Mouse (Mus musculus): ENCODE measurements around the gene Ppard. TPM values are rescaled to one million over a fixed set of nuclear protein-coding genes. Genes with fewer than 3 reads are reported as not detected.

The Ppard gene
- polyA plus RNA-seq, 1 experiment from 2014 or later: 30.9 TPM

DNA sequence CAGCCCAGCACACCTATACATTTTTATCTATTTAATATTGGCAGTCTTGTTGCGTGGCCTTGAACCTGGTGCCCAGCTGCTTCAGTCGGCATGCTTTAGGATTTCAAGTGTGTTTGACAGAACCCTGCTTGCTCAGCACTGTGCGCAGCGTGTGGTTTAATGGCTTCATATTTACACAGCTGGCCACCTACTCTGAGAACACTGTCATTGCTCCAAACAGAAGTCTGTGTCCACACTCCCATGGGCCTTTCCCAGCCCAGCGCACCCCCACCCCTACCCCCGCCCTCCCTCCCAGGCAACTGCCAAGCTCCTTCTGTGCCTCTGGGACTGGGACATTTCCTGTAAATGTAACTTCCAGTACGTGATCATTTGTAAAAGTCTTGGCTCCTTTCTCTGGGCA lies 20.7 kb downstream of the Ppard start:
- CTCF ChIA-PET: no interaction called here
- in situ Hi-C loops (cut with MboI; ENCODE audit: low pct_unique_long_range_greater_than_20kb): no loop called here
- no peak for ATAC-seq
- POLR2A ChIA-PET: no interaction called here
- H3K27me3 ChIP-seq: no peaks in the 10 kb centered on the region
- no peak for TF ChIP-seq CTCF (IDR thresholded peaks at IDR 0.05)
- DNase-seq (ENCODE audit: low read depth, low spot score): no peak

DNA sequence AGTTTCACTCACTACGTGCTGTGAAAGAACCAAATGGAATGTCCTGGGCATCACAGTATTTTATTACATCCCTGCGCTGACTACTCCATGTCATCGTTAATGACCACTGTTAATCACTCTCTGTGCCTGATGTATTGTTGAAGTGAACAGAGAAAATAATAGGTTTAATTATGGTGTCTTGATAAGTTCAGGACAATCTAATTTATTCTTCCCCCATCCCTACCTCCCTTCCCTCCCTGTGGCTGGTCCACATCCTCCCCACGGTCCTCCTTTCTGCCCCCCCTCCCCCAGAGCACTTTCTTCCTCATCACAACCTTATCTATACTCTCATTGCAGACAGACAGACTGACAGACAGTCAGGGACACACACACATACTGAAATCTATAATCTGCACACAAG lies 22.3 kb downstream of the Ppard start:
- in situ Hi-C loops (cut with MboI; ENCODE audit: low pct_unique_long_range_greater_than_20kb): no loop called here
- no peak for TF ChIP-seq CTCF (IDR thresholded peaks at IDR 0.05)
- DNase-seq (ENCODE audit: low read depth, low spot score) (no peak), ATAC-seq (no peak)
- ChIA-PET POLR2A (interaction anchor here (0.7 to 0.8 kb wide), 2 partner anchors 19 to 1747 kb away, joined by 9 to 10 read pairs; no protein-coding TSS in a partner anchor), CTCF (interaction anchor here (0.9 to 1.3 kb wide), 2 partner anchors 23 to 46 kb away, joined by 3 read pairs; partner anchors contain the start of gene Ppard)
- H3K27me3 ChIP-seq: no peaks in the 10 kb centered on the region

DNA sequence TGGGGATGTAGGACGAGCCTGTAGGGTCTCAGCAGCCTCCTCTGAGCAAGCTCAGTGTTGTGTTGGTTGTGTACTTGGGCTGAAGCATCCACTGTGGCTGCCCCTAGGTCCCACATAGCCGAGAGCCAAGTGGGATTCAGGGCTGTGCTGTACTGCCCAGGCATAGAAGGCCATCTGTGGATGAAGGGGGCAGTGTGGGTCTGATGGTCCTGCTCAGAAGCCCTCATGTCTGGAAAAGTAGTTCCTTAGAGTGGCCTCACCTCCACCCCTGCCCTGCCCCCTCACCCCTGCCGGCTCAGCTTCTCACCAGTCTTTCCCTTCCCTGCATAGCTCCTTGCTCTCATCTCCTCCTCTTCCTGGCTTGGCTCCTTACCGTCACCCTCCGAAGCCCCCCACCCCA lies 23.2 kb downstream of the Ppard start:
- DNase-seq (ENCODE audit: low read depth, low spot score) (no peak), ATAC-seq (no peak)
- in situ Hi-C loops (cut with MboI; ENCODE audit: low pct_unique_long_range_greater_than_20kb): no loop called here
- TF ChIP-seq CTCF (IDR thresholded peaks at IDR 0.05): no peak
- POLR2A ChIA-PET: interaction anchor here (0.8 kb wide), 1 partner anchor 18 kb away, joined by 9 read pairs; no protein-coding TSS in a partner anchor
- H3K27me3 ChIP-seq: no peaks in the 10 kb centered on the region
- CTCF ChIA-PET: interaction anchor here (0.9 to 1.3 kb wide), 2 partner anchors 23 to 45 kb away, joined by 3 read pairs; partner anchors contain the start of gene Ppard

DNA sequence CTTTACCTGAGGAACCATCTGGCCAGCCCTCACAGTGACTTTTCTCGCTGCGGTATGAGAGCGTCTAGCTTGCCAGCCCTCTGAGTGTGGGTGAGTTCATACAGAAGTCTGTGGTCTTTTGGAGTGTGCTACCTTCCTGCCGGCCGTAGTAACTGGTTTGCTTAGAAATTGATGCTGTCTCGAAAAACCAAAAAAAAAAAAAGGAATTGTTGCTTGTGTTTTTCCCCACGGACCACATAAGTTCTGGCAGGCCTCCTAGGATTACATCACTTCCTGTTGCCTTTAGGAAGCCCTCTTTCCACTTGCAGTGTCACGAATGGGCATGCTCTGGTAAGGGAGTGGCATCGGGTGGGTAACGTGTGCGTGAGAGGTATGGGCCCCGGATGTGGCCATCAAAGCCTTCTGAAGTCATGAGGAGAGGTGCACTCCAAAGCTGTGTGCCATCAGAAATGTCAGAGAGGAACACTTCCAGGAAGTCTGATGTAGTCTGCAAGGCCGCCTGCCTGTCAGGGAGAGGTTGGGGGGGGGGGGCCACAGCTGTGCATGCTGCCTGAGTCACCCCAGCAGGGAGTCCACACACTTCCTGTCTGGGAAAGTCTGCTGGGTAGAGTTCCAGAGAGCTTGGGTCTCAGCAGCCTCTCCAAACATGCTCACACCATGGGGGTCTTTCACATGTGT lies 24.3 kb downstream of the Ppard start:
- in situ Hi-C loops (cut with MboI; ENCODE audit: low pct_unique_long_range_greater_than_20kb): no loop called here

DNA sequence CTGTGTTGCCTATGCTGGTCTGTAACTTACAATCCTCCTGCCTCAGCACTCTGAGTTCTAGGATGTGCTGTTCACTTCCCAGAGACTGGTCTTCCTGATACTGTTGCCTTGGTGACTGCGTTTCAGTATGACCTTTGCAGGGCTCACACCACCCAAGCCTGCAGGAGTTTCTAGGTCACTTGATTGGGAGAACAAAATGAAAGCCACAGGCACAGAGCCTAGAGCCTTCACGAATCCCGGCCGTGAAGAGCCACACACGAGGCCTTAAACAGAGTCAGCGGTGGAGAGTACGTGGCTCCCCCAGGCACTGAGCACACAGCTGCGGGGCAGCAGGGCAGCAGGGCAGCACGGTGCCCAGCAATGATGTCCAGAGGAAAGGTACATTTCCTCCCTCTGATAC lies 25.8 kb downstream of the Ppard start:
- no peaks in the 10 kb centered on the region for H3K27me3 ChIP-seq
- POLR2A ChIA-PET: no interaction called here
- no peak for ATAC-seq
- in situ Hi-C loops (cut with MboI; ENCODE audit: low pct_unique_long_range_greater_than_20kb): no loop called here
- CTCF ChIA-PET: no interaction called here
- no peak for DNase-seq (ENCODE audit: low read depth, low spot score)
- TF ChIP-seq CTCF (IDR thresholded peaks at IDR 0.05): no peak

More for the DNA sequence above, 24.3 kb downstream of the Ppard start:
- CTCF ChIA-PET: no interaction called here
- no peaks in the 10 kb centered on the region for H3K27me3 ChIP-seq
- ATAC-seq (peak; percentile 51), DNase-seq (ENCODE audit: low read depth, low spot score) (peak; percentile 62)
- POLR2A ChIA-PET: no interaction called here
- TF ChIP-seq CTCF (IDR thresholded peaks at IDR 0.05): no peak

DNA sequence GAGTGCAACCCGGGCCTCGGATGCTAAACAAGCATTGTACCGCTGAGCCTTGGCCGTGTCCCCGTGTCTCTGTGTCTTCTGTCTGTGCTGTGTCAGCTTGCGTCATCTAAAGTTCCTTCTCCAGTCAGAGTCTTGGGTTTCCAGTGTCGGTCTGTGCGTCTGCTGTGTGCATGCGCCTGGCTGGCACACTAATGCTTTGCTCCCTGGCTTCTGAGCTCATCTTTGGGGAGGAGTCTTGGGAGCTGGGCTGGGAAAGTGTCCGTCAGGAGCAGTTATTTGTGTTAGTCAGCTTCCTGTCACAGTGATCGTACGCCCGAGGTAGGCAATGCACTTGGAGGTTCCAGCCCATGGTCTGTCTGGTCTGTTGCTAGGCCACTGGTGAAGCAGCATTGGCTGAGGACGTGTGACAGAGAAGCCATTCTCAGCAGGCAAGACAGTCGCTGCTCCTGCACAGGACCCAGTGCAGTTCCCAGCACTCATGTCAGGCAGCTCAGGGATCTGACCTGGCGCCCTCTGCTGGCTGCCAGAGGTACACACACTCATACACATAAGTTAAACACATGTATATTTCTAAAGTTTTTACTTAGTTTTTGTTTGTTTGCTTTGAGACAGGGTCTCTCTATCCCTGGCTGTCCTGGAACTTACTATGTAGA lies 27.5 kb downstream of the Ppard start:
- DNase-seq (ENCODE audit: low read depth, low spot score) (no peak), ATAC-seq (no peak)
- in situ Hi-C loops (cut with MboI; ENCODE audit: low pct_unique_long_range_greater_than_20kb): no loop called here
- H3K27me3 ChIP-seq: no peaks in the 10 kb centered on the region
- CTCF ChIA-PET: interaction anchor here (1.0 to 2.7 kb wide), 6 partner anchors 9 to 34 kb away, joined by 3 to 13 read pairs (median 4); partner anchors contain the start of gene Ppard
- POLR2A ChIA-PET: no interaction called here
- TF ChIP-seq CTCF (IDR thresholded peaks at IDR 0.05): no peak

DNA sequence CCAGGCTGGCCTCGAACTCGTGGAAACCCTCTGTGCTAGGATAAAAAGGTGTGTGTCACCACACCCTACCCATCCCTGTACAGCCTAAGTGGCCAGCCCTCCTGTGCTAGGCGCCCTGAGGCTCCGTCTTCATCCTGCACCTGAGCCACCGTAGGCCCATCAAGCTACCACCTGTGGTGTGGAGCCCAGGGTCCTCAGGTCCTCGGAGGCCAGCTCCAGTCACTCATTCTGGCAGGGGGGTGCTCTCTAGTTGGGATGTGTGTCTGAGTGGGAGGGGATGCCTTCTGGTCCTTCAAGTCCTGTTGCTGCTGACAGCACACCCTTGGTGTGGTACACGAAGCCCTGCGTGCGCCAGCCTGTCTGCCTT lies 28.0 kb downstream of the Ppard start:
- ChIA-PET POLR2A (interaction anchor here (0.6 kb wide), 1 partner anchor 34 kb away, joined by 3 read pairs; no protein-coding TSS in a partner anchor), CTCF (interaction anchor here (1.0 to 2.7 kb wide), 4 partner anchors 9 to 34 kb away, joined by 3 to 13 read pairs (median 4); no protein-coding TSS in a partner anchor)
- in situ Hi-C loops (cut with MboI; ENCODE audit: low pct_unique_long_range_greater_than_20kb): no loop called here
- H3K27me3 ChIP-seq: no peaks in the 10 kb centered on the region
- DNase-seq (ENCODE audit: low read depth, low spot score): no peak
- ATAC-seq: no peak
- no peak for TF ChIP-seq CTCF (IDR thresholded peaks at IDR 0.05)

DNA sequence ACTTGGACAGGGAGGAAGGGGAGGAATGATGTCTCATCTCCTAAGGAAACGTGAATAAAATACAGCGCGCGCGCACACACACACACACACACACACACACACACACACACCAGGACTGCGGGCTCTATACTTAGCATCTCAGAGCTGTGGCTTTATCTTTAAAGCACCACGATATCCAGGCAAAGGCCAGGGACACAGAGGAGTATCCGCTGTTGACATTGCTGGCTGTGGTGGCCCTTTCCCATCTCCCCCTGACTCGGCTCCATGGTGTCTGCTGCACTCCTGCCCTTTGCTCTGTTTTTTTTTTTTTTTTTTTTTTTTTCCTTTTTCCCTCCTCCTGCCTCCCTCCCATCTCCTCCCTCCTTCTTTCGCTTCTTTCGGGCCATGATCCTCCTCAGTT lies 29.3 kb downstream of the Ppard start:
- in situ Hi-C loops (cut with MboI; ENCODE audit: low pct_unique_long_range_greater_than_20kb): no loop called here
- no peak for TF ChIP-seq CTCF (IDR thresholded peaks at IDR 0.05)
- H3K27me3 ChIP-seq: no peaks in the 10 kb centered on the region
- no peak for DNase-seq (ENCODE audit: low read depth, low spot score)
- ATAC-seq: no peak
- POLR2A ChIA-PET: no interaction called here
- CTCF ChIA-PET: no interaction called here

DNA sequence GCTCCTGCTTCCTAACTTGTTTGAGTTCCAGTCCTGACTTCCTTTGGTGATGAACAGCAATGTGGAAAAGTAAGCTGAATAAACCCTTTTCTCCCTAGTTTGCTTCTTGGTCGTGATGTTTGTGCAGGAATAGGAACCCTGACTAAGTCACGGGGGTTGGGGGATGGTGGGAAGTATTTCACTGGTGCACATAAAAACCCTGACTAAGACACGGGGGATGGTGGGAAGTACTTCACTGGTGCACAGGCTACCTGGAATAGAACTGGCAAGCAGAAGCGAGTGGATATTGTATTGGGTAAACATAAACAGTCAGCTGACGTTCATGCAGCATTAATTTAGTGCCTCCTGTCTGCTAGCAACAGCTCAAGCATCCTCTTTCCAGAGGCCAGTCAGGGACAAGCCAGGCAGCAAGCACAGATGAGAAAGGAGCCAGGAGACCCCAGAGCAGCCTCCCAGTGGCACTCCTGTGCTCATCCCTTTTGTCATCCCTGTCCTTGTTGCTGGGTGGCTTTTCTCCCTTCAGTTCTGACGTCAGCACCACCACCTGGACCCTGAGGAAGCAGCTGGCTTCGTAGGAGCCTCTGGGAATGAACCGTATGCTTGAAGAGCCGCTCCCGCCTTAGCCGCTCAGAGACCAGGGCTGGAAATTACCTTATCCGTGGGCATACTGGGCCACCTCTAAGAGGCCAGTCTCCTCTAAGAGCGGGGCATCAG lies 30.8 kb downstream of the Ppard start:
- DNase-seq (ENCODE audit: low read depth, low spot score) (no peak), ATAC-seq (no peak)
- ChIA-PET CTCF (interaction anchor here (1.2 to 1.4 kb wide), 2 partner anchors 10 to 37 kb away, joined by 4 read pairs; no protein-coding TSS in a partner anchor), POLR2A (interaction anchor here (0.6 kb wide), 1 partner anchor 14 kb away, joined by 3 read pairs; no protein-coding TSS in a partner anchor)
- H3K27me3 ChIP-seq: no peaks in the 10 kb centered on the region
- in situ Hi-C loops (cut with MboI; ENCODE audit: low pct_unique_long_range_greater_than_20kb): no loop called here
- no peak for TF ChIP-seq CTCF (IDR thresholded peaks at IDR 0.05)

DNA sequence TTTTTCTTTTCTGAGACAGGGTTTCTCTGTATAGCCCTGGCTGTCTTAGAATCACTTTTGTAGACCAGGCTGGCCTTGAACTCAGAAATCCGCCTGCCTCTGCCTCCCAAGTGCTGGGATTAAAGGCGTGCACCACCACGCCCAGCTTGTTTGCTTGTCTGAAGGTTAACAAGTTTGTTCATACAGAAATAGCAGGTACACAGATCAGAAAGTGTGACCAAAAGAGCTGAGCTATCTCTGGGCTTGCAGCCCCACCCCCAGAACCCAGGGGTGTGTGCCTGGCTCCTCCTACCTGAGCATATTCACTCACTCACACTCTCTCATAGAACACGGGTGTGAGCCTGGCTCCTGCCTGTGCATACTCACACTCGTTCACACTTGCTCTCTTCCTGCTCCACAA lies 34.8 kb downstream of the Ppard start:
- DNase-seq (ENCODE audit: low read depth, low spot score) (no peak), ATAC-seq (no peak)
- no peak for TF ChIP-seq CTCF (IDR thresholded peaks at IDR 0.05)
- POLR2A ChIA-PET: interaction anchor here (0.7 kb wide), 1 partner anchor 20 kb away, joined by 10 read pairs; no protein-coding TSS in a partner anchor
- in situ Hi-C loops (cut with MboI; ENCODE audit: low pct_unique_long_range_greater_than_20kb): no loop called here
- CTCF ChIA-PET: no interaction called here
- no peaks in the 10 kb centered on the region for H3K27me3 ChIP-seq

Data from Patski (cell line).